Mouse (Mus musculus): ENCODE data around the gene Napepld.
"Not testable (repeated sequence)": the region's sequence is repeated elsewhere in the genome, so short reads cannot be mapped to it uniquely, and the experiment has no call there.

The Napepld gene

DNA sequence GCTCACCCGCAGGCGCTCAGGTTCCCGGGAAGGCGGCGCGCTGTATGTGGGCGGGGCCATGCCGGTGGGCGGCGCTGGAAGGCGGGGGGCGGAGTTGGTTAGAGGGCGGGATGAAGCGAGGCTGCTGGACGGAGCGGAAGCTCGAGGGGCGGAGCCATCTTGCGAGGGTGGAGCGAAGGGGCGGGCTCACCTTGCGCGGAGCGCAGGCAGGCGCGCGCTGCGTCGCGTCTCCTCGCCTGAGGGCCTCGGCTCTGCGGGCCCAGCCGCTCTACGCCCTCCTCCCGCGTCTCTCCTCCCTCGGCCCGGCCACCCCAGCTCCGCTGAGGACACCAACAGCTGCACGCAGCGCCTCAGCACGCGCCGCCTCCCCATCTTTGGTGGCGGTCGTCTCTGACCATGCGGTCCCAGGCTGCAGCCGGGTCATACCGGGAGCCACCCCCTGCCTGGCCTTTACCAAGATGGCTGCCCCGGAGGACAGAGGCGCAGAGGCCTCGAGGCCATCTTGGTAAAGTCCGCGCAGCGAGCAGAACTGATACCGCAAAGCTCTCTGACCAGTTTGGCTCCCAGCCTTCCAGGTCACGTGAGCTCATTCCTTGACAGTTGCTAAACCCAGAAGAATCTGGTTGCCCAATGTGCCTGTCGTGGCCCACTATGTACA is at the start of gene Napepld:
Gene Napepld (minus strand): TSS at position 46 of the 658 bp plus-strand sequence.
- DNase-seq (ENCODE audit: low read depth, low spot score) = peak; percentile 99

DNA sequence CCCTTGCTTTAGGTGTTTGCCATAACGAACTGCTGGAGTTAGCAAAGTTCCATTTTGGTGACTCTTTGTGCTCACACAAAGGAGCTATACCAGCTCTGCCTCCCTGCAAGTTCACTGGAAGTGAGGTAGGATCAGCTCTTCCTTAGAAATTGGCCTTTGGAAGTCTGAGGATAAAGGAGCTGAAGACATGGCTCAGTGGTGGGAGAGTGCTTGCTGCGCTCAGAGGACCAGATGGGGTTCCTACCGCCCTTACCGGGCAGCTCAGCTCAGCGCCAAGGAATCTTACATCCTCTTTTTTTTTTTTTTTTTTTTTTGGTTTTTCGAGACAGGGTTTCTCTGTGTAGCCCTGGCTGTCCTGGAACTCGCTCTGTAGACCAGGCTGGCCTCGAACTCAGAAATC is 44.8 kb upstream of the Napepld start:
- no peak for DNase-seq (ENCODE audit: low read depth, low spot score)

DNA sequence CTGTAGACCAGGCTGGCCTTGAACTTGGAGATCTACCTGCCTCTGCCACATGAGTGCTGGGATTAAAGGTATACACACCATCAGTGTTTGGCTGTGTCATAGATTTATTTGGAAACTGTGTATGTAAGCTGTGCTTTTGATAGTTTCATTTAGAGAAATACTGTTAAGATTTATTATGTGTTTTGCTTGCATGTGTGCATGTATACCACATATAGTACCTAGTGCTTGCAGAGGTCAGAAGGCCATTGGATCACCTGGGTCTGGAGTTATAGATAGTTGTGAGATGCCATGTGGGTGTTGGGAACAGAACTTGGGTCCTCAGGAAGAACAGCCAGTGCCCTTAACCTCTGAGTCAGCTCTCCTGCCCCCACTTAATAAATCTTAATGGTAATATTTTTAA is 43.5 kb upstream of the Napepld start:
- DNase-seq (ENCODE audit: low read depth, low spot score) = no peak

DNA sequence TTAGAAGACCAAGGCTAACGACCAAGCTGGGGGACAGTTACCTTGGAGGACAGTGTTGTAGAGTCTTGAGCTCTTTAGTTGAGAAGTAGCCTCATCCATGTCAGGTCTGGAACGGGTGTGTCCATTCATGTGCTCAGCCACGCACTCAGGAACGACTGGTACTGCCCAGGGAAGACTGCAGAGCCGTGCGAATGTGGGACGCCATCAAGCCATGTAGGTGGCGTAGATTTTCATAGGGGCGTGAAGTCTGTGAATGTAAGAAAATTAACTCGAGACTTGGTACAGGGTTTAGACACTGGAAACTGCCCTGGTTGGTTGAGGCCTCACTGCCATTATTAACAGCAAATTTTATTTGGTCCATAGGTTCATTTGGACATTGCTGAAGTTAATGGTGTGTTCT is 42.4 kb upstream of the Napepld start:
- no peak for DNase-seq (ENCODE audit: low read depth, low spot score)

DNA sequence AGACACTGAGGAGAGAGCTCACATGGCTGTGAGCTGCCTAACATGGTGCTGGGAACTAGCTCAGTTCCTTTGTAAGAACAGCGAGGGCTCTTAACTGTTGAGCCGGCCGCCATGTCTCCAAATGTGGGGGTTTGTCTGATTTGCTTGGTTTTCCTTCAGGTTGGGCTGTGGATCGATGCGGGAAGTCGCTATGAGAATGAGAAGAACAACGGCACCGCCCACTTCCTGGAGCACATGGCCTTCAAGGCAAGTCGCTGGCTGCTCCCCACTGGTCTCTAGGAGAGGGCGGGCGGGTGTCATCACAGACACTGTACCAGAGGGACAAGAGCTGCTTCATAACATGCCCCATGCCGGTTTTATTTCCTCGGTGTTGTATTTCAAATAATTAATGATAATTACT is 38.7 kb upstream of the Napepld start:
- no peak for DNase-seq (ENCODE audit: low read depth, low spot score)

DNA sequence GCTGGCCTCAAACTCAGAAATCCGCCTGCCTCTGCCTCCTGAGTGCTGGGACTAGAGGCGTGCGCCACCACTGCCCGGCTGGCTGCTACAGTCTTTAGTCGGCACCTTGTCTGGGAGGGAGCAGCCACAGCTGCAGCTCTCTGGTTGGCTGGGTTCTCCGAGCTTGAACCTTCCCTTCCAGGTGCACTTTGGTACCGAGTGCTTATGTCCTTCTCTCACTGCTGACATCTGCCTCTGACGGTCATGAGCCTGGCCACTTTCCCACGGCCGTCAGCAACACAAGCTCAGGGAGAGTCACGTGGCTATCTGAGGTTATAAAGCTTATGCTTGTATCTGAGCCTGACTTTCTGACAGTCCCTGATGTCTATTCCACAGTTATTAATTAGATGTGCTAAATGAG is 37.9 kb upstream of the Napepld start:
- no peak for DNase-seq (ENCODE audit: low read depth, low spot score)

DNA sequence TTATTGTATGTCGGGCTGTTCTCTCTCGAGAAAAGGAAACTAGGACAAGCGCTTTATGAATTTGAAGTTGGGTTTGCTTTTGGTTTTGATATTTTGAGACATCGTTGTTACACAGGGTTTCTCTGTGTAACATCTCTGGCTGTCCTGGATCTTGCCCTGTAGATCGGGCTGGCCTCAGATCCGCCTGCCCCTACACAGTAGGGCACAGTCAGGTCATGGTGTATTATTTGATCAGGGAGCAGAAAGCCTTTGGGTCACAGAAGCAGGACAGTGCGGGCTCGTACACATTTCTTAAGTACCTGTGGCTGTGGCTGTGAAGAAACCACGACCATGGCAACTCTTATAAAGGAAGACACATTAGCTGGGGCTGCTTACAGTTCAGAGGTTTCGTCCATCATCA is 36.4 kb upstream of the Napepld start:
- DNase-seq (ENCODE audit: low read depth, low spot score) = no peak

DNA sequence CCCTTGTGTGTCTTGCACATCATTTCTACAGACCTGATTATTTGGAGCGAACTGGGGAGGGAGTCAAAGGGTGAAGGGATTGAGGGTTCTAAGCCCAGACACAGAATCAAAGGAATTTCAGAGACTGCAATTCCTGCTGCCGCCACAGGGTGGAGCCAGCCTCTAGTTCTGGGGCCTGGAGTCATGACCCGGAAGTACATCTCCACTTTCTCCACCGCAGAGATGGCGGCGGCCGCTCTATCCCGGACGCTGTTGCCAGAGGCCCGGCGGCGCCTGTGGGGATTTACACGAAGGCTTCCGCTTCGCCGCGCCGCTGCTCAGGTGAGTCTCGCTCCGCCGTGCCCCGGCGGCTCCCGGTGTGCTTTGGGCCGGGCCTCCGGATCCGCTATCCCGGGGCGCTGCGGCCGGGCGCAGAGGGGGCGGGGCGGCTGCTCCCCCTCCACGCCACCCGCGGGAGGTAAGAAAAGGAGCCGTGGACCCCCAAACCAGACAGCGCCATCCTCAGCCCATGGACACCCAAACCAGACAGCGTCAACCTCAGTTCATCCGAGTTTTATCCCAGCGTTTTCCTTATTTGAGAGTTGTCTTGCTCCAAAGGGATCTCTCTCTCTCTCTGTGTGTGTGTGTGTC is 35.9 kb upstream of the Napepld start, which contains the start of gene Pmpcb:
Gene Pmpcb (plus strand): TSS at position 186 of the 630 bp plus-strand sequence.
- peak; percentile 90 for DNase-seq (ENCODE audit: low read depth, low spot score)

DNA sequence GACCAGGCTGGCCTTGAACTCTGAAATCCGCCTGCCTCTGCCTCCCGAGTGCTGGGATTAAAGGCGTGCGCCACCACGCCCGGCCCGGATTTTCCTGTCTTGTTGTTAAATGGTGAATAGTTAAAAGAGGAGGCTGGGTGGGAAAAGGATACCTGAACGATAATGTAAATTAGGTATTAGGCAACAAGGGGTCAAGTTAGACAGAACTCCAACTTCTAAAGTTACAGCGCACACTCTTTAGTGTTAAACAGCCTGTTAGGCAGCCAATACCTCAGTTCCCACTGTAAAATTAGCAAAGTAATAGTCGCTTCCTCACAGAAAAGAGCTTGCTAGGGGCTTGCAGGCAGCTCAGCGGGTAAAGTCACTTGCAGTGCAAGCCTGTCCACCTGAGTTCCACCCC is 34.9 kb upstream of the Napepld start:
- no peak for DNase-seq (ENCODE audit: low read depth, low spot score)

DNA sequence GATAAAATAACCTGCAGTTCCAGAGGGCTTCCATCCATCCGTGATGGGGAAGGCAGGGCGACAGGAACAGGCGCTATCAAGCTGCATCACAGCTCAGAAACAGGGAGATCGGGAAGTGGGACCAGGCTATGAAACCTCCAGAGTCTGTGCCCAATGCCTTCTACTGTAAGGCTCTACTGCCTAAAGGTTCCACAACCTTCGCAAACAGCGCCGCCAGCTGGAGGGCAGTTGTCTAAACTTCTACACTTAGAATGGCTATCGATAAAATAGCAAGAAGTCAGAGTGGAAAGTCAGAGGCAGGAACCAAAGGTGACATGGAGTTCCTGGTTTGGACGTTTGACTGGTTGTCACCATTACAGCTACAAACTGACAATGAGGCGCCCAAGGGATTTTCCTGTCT is 34.4 kb upstream of the Napepld start:
- peak; percentile 43 for DNase-seq (ENCODE audit: low read depth, low spot score)

DNA sequence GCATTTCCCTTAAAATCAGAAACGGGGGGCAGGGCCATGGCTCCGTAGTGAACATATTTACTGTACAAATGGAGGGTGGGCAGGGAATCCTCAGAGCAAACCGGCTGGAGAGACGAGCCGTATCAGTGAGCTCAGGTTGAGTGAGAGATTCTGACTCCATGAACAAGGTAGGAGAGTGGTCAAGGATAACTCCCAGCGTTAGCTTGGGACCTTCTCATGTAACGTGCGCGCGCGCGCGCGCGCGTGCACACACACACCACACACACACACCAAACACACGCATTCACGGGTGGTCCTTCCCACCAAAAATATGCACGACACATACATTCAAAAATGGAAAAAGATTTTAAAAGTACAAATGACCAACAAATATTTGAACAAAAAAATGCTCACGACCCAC is 33.9 kb upstream of the Napepld start:
- DNase-seq (ENCODE audit: low read depth, low spot score) = no peak

DNA sequence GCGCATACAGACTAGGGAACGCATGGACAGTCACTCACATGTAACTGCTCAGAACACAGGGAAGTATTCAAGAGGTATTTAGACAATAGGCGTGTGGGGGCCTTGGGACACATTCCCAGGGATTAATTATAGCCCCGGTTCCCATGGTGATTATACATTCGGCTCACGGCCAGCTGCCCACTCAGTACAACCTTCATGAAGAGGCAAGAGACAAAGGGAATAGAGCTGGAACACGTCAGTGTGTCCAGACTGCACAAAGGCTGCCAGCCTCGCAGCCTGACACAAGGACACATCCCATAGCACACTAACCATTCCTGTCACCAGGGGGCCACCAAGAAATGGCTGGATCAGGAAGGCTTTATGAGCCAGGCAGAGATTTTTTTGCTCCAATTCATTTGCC is 31.7 kb upstream of the Napepld start:
- DNase-seq (ENCODE audit: low read depth, low spot score) = peak; percentile 90

DNA sequence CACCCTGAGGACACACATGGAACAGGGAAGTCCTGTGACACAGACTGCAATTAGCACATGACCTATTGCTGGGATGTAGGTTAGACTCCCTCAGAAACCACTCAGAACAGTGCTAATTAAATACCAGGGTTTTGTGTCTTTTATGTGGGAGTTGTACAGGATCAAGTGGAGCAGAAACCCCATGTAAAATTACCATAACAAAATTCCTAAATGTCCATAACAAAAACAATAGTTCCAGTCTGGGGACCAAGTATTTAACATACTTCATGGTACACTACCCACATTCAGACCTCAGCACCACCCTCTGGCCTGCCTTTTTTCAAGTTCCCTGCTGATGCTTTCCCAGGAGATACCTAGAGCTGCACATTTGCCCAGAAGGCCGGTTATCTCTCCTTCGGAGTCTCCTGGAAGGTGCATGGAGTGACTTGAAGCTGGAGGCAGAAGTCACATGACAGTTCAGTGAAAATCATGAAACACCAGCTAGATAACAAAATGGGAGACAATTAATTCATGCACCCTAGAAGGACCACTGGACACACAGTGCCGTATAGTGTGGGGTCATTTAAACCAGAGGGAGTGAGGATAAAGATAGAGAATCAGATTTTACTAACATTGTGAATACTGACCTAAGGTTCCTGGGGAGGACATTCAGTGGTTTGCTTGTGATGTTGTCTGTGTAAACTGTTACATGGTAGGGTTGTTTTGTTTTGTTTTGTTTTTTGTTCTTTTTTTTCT is 31.1 kb upstream of the Napepld start:
- peak; percentile 25 for DNase-seq (ENCODE audit: low read depth, low spot score)

DNA sequence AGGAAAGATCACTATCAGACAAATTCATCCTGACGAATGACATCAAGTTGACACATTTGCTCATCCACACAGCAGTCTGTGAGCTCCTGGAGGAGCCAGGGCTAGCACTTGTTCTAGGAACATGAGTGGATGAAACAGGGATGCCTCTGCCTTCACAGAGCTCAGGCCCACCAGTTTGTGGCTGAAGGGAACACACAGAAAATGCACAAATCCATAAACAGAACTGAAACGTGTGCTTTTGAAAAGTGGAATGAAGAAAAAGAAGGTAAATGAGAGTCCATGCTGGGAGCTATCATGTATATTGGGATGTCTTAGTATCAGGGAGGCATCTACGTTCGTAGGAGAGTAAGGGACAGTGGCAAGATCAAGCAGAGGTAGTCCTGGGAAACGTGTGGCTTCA is 27.9 kb upstream of the Napepld start:
- no peak for DNase-seq (ENCODE audit: low read depth, low spot score)

DNA sequence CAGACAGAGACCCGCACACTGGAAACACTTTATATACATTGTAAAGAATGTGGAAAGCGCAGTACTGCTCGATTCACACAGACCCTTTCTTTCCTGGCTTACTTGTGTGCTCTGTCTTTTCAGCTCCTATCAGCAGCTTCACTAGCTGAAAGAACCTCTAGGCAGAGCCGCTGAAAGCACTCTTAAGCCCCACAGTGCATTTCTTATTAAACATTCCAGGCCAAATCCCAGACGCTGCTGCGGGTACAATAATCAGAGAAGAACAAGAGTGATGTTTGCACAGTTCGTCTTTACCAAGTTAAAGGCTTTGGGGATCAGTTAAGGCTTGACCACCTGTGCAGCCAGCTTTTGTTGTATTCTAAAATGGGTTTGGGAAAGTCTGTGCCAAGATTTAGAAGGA is 23.7 kb upstream of the Napepld start:
- DNase-seq (ENCODE audit: low read depth, low spot score) = no peak

DNA sequence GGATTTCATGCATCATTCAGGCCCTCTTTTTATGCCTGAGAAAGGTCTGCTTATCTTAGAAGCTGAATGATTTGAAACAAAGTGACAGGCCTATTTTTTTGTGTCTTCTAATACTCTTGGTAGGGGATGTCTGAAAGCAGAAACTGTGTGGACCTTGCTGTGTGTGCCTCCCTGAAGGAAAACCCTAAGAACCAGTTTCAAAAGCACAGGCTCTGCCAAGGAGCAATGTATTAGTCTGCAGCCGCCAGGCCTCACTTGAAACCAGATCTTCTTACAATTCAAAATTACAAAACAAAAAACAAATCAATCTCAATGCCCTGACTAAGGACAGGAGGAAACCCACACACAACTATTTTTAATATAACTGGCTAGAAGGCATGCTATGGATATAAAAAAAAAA is 23.2 kb upstream of the Napepld start:
- no peak for DNase-seq (ENCODE audit: low read depth, low spot score)

DNA sequence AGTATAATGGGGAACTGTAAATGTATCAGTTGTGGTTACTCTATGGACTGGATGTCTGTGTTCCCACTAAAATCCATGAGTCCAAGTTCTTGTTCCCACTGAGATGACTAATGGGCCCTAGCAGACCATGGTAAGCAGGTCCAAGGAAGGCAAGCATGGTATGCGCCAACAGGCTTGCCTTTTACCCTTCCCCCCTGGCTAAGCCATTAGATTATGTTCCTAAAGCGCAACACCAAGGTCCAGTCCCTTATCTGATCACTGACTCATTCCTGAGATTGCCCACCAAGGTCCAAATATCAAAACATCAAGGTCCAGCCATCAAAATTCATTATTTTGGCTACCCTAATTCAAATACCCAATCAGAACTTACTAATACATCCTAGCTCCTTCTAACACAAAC is 18.0 kb upstream of the Napepld start:
- DNase-seq (ENCODE audit: low read depth, low spot score) = no peak

DNA sequence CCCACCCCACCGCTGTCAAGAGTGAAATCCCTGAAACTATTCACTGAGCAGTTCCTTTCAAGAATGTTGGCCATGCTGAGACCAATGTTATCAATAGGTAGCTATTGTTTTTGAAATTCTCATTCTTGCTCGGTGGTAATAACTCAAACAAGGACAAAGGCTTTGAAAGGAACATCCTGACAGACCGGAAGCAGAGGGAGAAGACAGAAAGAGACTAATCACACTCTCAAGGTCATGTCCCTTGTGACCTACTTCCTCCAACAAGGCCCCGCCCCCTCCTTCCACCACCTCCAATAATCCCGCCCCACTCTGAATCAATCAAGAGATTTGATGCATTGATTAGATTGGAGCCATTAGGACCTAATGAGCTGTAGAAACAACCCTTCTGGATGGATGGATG is 17.4 kb upstream of the Napepld start:
- DNase-seq (ENCODE audit: low read depth, low spot score) = no peak

DNA sequence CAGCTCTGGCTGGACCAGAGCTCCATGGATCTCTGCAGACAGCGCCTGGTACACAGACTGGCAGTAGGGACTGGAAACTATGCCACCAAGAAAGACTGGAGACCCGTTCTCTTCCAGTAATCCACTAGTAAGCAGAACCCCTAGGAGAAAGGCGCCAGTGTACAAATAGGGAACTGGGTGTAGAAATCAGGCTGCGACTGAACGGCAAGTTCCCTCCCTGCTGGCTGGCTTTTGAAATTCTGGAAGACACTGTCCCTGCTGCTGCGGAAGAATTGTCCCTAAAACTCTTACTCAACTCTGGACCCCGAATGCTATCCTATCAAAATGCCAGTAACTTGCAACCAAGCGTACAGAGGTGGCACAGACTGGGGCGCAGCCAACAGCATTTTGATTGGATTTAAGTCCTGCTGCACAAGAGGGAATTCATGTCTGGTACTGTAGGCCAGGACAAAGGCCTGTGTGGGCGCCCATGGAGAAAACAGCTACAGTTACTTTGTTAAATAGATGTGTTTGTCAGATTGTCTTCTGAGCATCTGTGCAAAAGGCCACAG is 16.0 kb upstream of the Napepld start:
- no peak for DNase-seq (ENCODE audit: low read depth, low spot score)

DNA sequence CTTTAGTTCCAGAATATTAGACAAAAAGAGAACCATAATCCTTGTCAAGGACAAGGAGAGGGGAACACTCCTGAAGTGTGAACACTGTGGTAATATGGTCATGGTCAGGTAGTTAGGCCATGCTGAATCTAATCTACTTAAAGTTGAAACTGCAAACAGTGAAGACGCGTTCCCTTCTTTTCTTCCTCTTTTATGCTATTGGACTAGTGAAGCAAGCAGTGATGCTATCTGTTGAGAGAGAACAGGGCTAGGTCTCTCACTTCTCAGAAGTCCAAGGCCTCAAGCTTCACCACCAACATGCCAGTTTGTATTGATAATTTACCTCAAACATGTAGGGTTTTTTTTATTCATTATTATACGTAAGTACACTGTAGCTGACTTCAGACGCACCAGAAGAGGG is 13.3 kb upstream of the Napepld start:
- no peak for DNase-seq (ENCODE audit: low read depth, low spot score)

DNA sequence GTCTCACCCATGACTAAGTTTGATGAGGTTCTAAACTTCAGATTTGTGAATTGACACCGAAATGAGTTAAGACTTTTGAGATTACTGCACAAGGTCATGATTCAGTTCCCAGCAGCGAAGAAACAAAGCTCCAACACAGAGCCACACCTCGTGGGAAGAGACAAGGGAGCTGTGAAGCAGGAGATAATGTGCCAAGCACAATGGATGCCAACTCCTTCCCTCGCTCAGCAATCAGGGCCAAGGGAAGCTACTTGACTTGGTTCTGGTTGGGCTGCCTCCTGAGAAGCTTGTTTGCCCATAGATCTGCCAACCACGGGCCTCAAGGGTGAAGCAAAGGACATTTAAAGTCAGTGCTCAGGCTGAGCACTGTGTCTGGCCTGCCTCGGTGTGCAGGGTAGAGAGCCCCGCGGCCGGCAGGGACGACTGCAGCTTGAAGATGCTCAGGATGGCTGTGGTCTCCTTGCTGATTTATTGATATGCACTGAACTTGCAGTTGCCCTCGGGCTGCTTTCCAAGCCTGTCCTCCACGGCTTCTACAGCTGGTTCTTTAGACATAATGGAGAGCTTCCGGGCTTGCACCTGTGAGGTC is 11.0 kb upstream of the Napepld start:
- DNase-seq (ENCODE audit: low read depth, low spot score) = peak; percentile 27

DNA sequence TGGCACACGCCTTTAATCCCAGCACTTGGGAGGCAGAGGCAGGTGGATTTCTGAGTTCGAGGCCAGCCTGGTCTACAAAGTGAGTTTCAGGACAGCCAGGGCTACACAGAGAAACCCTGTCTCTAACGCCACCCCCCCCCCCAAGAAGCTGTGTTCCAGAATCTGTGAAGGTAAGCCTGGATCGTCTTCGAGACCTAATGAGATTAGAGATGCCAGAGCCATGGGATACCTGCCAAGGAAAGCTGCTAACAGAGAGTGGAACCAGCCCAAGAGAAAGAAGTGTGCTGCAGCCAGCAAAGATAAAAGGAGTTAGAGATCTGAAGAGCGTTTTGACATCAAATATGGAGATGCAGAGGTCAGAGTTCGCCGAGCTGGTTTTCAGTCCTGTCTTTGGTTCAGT is 6.8 kb upstream of the Napepld start:
- DNase-seq (ENCODE audit: low read depth, low spot score) = not testable (repeated sequence)
